8 mouse cellular contexts compared by ENCODE assay signal in genomic region chr2:153586515-153587174, GRCm38 (mm10). TPM values are rescaled to one million over a fixed set of nuclear protein-coding genes. Genes with fewer than 3 reads are reported as not detected.
A peak's percentile ranks its signal among the peaks of the same experiment; 100 is the strongest.
DNase-seq lines count a peak whose midpoint lies in the region; ATAC-seq and TF ChIP-seq lines count a peak whose summit lies in the region.

No protein-coding gene starts in this region.

- no peaks in the 10 kb centered on the region for H3K4me1 ChIP-seq in bone marrow, adult 2 months (ENCODE audit: control insufficient read depth, insufficient read depth, low read length)
- H3K4me1 ChIP-seq in embryonic facial prominence, embryonic 15.5 days = peaks cover 11% of the 10 kb centered on the region
- peaks cover 30% of the 10 kb centered on the region for H3K4me1 ChIP-seq in heart, embryonic 10.5 days
- 0 out of 2 replicates have a peak, but pooled peaks cover 3% of the 10 kb centered on the region for H3K4me1 ChIP-seq in kidney, embryonic 14.5 days (ENCODE audit: control insufficient read depth, insufficient read depth, low read length)

- H3K27ac ChIP-seq in bone marrow, adult 2 months (ENCODE audit: control insufficient read depth, insufficient read depth, low read depth, low read length, poor library complexity) = no peak overlapping the region
- no peak overlapping the region for H3K27ac ChIP-seq in embryonic facial prominence, embryonic 15.5 days (replicated peaks)
- peak overlapping the region; percentile 76 for H3K27ac ChIP-seq in heart, embryonic 10.5 days
- H3K27ac ChIP-seq in kidney, embryonic 14.5 days (ENCODE audit: low read depth, low read length) = no peak overlapping the region

- H3K4me3 ChIP-seq in bone marrow, adult 2 months (replicated peaks; ENCODE audit: control insufficient read depth, low read depth, low read length) = no peak overlapping the region
- H3K4me3 ChIP-seq in embryonic facial prominence, embryonic 15.5 days (replicated peaks) = 0 out of 2 replicates have a peak overlapping the region, but pooled peaks have one; percentile 20
- H3K4me3 ChIP-seq in heart, embryonic 10.5 days = peak overlapping the region; percentile 45
- H3K4me3 ChIP-seq in kidney, embryonic 14.5 days (ENCODE audit: low read length) = peak overlapping the region; percentile 9; the same call in 1 of the 2 replicates
- no peak overlapping the region for H3K4me3 ChIP-seq in myocyte

- DNase-seq in 416B (ENCODE audit: low read depth) = peak; percentile 91
- DNase-seq in heart, embryonic 10.5 days (ENCODE audit: low spot score) = peak; percentile 94
- peak; percentile 91 for DNase-seq in liver
- peak; percentile 84 to 94 for DNase-seq in spleen, postnatal 4 days (ENCODE audit: low spot score in 2 of 2)

- H3K9me3 ChIP-seq in embryonic facial prominence, embryonic 15.5 days (replicated peaks) = no peaks in the 10 kb centered on the region
- no peaks in the 10 kb centered on the region for H3K9me3 ChIP-seq in heart, embryonic 10.5 days
- H3K9me3 ChIP-seq in kidney, embryonic 14.5 days (ENCODE audit: control insufficient read depth, low read length) = no peaks in the 10 kb centered on the region

- H3K36me3 ChIP-seq in embryonic facial prominence, embryonic 15.5 days = no peaks in the 10 kb centered on the region
- no peaks in the 10 kb centered on the region for H3K36me3 ChIP-seq in heart, embryonic 10.5 days
- H3K36me3 ChIP-seq in kidney, embryonic 14.5 days (ENCODE audit: control insufficient read depth, insufficient read depth, low read length) = no peaks in the 10 kb centered on the region
- no peaks in the 10 kb centered on the region for H3K36me3 ChIP-seq in myocyte (ENCODE audit: control insufficient read depth, insufficient read depth)

- peak; percentile 73 for TF ChIP-seq CTCF in bone marrow, adult 2 months (IDR thresholded peaks at IDR 0.05; ENCODE audit: control insufficient read depth, insufficient read depth, low read length)

- H3K79me2 ChIP-seq in myocyte (ENCODE audit: control insufficient read depth, insufficient read depth) = no peaks in the 10 kb centered on the region

- H3K27me3 ChIP-seq in embryonic facial prominence, embryonic 15.5 days = no peaks in the 10 kb centered on the region
- no peaks in the 10 kb centered on the region for H3K27me3 ChIP-seq in heart, embryonic 10.5 days (ENCODE audit: insufficient read depth, poor library complexity, severe bottlenecking)
- no peaks in the 10 kb centered on the region for H3K27me3 ChIP-seq in kidney, embryonic 14.5 days (ENCODE audit: control insufficient read depth, insufficient read depth, low read length)
- no peaks in the 10 kb centered on the region for H3K27me3 ChIP-seq in myocyte (ENCODE audit: control insufficient read depth, insufficient read depth, insufficient read length)

- 14% methylated on average over 15 of the region's 15 CpGs for WGBS in bone marrow, adult 2 months
- WGBS in embryonic facial prominence, embryonic 15.5 days = 10% methylated on average over 15 of the region's 15 CpGs
- 11% methylated on average over 15 of the region's 15 CpGs for WGBS in heart, embryonic 10.5 days
- WGBS in kidney, embryonic 14.5 days = 10% methylated on average over 15 of the region's 15 CpGs

- no peak overlapping the region for H3ac ChIP-seq in myocyte (ENCODE audit: control insufficient read depth, insufficient read length)

- TF ChIP-seq POLR2A in bone marrow, adult 2 months (IDR thresholded peaks at IDR 0.05; ENCODE audit: borderline replicate concordance, control insufficient read depth, low read depth, low read length) = no peak
- TF ChIP-seq POLR2A in myocyte (IDR thresholded peaks at IDR 0.05; ENCODE audit: insufficient read length, low read depth) = no peak

- H3K4me2 ChIP-seq in embryonic facial prominence, embryonic 15.5 days (replicated peaks) = peak overlapping the region; percentile 49
- peak overlapping the region; percentile 29 for H3K4me2 ChIP-seq in kidney, embryonic 14.5 days (replicated peaks; ENCODE audit: low read depth, low read length)
- H3K4me2 ChIP-seq in myocyte (ENCODE audit: low read depth) = peak overlapping the region; percentile 51

- ATAC-seq in embryonic facial prominence, embryonic 15.5 days (ENCODE audit: insufficient number of reproducible peaks, low FRiP score, low TSS enrichment, low read depth) = no peak; the same call in 1 of the 2 replicates
- peak; percentile 70 for ATAC-seq in kidney, embryonic 14.5 days (ENCODE audit: low FRiP score, low TSS enrichment)

- H3K9ac ChIP-seq in embryonic facial prominence, embryonic 15.5 days = no peak overlapping the region
- H3K9ac ChIP-seq in kidney, embryonic 14.5 days (ENCODE audit: low read depth, low read length) = peak overlapping the region; percentile 20; the same call in 1 of the 2 replicates

TF ChIP-seq in myocyte, 11 proteins besides CTCF, POLR2A, EP300 and RAD21:
- TF ChIP-seq E2F4 (IDR thresholded peaks at IDR 0.05; ENCODE audit: insufficient read depth) (no peak), SRF (IDR thresholded peaks at IDR 0.05; ENCODE audit: control insufficient read depth, insufficient read length, low read depth) (no peak), MAX (IDR thresholded peaks at IDR 0.05; ENCODE audit: low read depth) (no peak), TCF12 (IDR thresholded peaks at IDR 0.05; ENCODE audit: insufficient read depth, poor library complexity, severe bottlenecking) (no peak), MYOG (IDR thresholded peaks at IDR 0.05; ENCODE audit: control insufficient read depth in 1 of 3, insufficient read depth in 1 of 3, insufficient read length in 2 of 3, low read depth in 2 of 3) (no peak), USF1 (IDR thresholded peaks at IDR 0.05; ENCODE audit: low read depth) (no peak), POLR2AphosphoS2 (IDR thresholded peaks at IDR 0.05; ENCODE audit: insufficient read length, low read depth) (no peak), CEBPB (IDR thresholded peaks at IDR 0.05; ENCODE audit: insufficient read depth, poor library complexity, severe bottlenecking) (no peak), MYOD1 (IDR thresholded peaks at IDR 0.05; ENCODE audit: control insufficient read depth in 1 of 3, insufficient read length in 2 of 3, low read depth in 2 of 3) (no peak), TCF3 (IDR thresholded peaks at IDR 0.05; ENCODE audit: insufficient read length, low read depth) (no peak), REST (IDR thresholded peaks at IDR 0.05; ENCODE audit: insufficient read depth, insufficient read length) (no peak)

RNA-seq across cellular contexts. Expression of gene Commd7, which starts 45.9 kb away (rescaled TPM):
- polyA plus RNA-seq in bone marrow, adult 2 months (2011; ENCODE audit: insufficient read depth, insufficient read length, low replicate concordance, missing spikeins) = 16.0 and 22.0 TPM in 2 replicates
- 79.0 TPM in 2 replicates for polyA plus RNA-seq in embryonic facial prominence, embryonic 15.5 days (2015; fragmentation: Nextera tagmentation; extraction: Ambion mirVana)
- 64.8 and 68.6 TPM in 2 replicates for polyA plus RNA-seq in heart, embryonic 10.5 days (2016; fragmentation: Nextera tagmentation; extraction: Ambion mirVana)
- polyA plus RNA-seq in kidney, embryonic 14.5 days (2014; fragmentation: Nextera tagmentation; extraction: Ambion mirVana) = 64.9 and 78.0 TPM in 2 replicates
- 22.3 TPM for polyA plus RNA-seq in myocyte (2012; fragmentation: generic; extraction: Trizol)

RNA-seq across cellular contexts. Expression of gene Nol4l, which starts 56.9 kb away (rescaled TPM):
- 4.0 and 7.5 TPM in 2 replicates for polyA plus RNA-seq in bone marrow, adult 2 months (2011; ENCODE audit: insufficient read depth, insufficient read length, low replicate concordance, missing spikeins)
- polyA plus RNA-seq in embryonic facial prominence, embryonic 15.5 days (2015; fragmentation: Nextera tagmentation; extraction: Ambion mirVana) = 9.4 and 10.3 TPM in 2 replicates
- 20.8 and 21.4 TPM in 2 replicates for polyA plus RNA-seq in heart, embryonic 10.5 days (2016; fragmentation: Nextera tagmentation; extraction: Ambion mirVana)
- polyA plus RNA-seq in kidney, embryonic 14.5 days (2014; fragmentation: Nextera tagmentation; extraction: Ambion mirVana) = 10.5 and 17.1 TPM in 2 replicates
- polyA plus RNA-seq in myocyte (2012; fragmentation: generic; extraction: Trizol) = 0.44 TPM

Comparison
In these comparisons a context has a peak if more than half of its experiments do, and no peak if none do; other contexts are left out.
1. H3K4me3 ChIP-seq: peak in embryonic facial prominence, embryonic 15.5 days (single experiment), heart, embryonic 10.5 days (single experiment) and kidney, embryonic 14.5 days (single experiment); none in bone marrow, adult 2 months (single experiment) and myocyte (single experiment).
2. Peak in every context shown above with its lines, with median percentiles within 50 percentile points of each other: DNase-seq and H3K4me2 ChIP-seq.